Mouse (Mus musculus): Measurements from ENCODE around the gene Map7d2. TPM values are rescaled to one million over a fixed set of nuclear protein-coding genes. Genes with fewer than 3 reads are reported as not detected.

Gene Map7d2
- total and polyA plus RNA-seq, 3 experiments, result 0.10 TPM; not detected in 2

DNA sequence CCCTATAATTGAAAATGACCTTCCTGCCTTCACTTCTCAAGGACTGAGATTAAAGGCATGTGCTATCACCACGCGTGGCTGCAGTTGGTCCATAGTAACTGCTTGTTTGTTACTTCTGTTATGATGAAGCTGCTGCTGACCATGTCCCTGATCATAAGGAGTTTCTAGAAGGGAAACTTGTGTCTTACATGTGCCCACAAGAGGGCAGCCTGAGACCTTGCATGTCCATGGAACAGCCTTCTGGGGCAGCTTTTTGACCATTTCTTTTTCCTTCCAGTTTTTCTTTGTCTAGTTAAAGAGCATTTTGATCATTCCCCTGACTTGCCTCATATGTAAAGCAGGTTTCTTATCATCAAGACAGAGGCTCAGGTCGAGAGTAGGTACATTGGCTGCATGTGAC is 27.8 kb downstream of the Map7d2 start:
- no peaks in the 10 kb centered on the region for H3K36me3 ChIP-seq (ENCODE audit: control insufficient read depth in 1 of 2, insufficient read depth in 2 of 2, low read length in 2 of 2)
- no peaks in the 10 kb centered on the region for H3K9me3 ChIP-seq (replicated peaks; ENCODE audit: insufficient read depth, low read length)
- H3K9ac ChIP-seq (ENCODE audit: control insufficient read depth, low read depth, low read length, poor library complexity, severe bottlenecking), result no peak overlapping the region
- H3K27me3 ChIP-seq (ENCODE audit: control insufficient read depth in 1 of 2, insufficient read depth in 2 of 2, low read length in 2 of 2), result no peaks in the 10 kb centered on the region
- DNase-seq (ENCODE audit: low read depth, low spot score), result peak; percentile 74
- no peak overlapping the region for H3K4me3 ChIP-seq (ENCODE audit: control insufficient read depth in 1 of 2, insufficient read depth in 1 of 2, low read depth in 2 of 2, low read length in 2 of 2)
- peak; percentile 96 for TF ChIP-seq RAD21 (IDR thresholded peaks at IDR 0.05; ENCODE audit: low read depth, low read length)
- no peak for TF ChIP-seq ELF1 (IDR thresholded peaks at IDR 0.05; ENCODE audit: low read depth, low read length)
- TF ChIP-seq ZC3H11A (IDR thresholded peaks at IDR 0.05; ENCODE audit: low read depth, low read length), result peak; percentile 87
- TF ChIP-seq SMC3 (IDR thresholded peaks at IDR 0.05; ENCODE audit: low read depth, low read length), result peak; percentile 92
- 0 out of 2 replicates have a peak, but pooled peaks have one; percentile 29 for TF ChIP-seq SIN3A (IDR thresholded peaks at IDR 0.05; ENCODE audit: low read length)
- TF ChIP-seq CTCF (IDR thresholded peaks at IDR 0.05 in 2 of 3, conservative IDR thresholded peaks at IDR 0.05 in 1 of 3; ENCODE audit: control insufficient read depth in 1 of 3, insufficient read depth in 1 of 3, low read depth in 2 of 3, low read length in 3 of 3, poor library complexity in 1 of 3, severe bottlenecking in 1 of 3), result peak; percentile 54 to 91 (median 78)
- no peak for TF ChIP-seq ZNF384 (IDR thresholded peaks at IDR 0.05; ENCODE audit: low read depth, low read length)
- H3K4me1 ChIP-seq (ENCODE audit: control insufficient read depth in 1 of 2, insufficient read depth in 2 of 2, low read length in 2 of 2), result peaks cover 0 to 3% of the 10 kb centered on the region in 2 experiments; a peak in 1 of 4 replicates
- H3K79me2 ChIP-seq (ENCODE audit: control insufficient read depth, insufficient read depth, low read length, poor library complexity), result no peaks in the 10 kb centered on the region
- no peak overlapping the region for H3K27ac ChIP-seq (ENCODE audit: control insufficient read depth, low read depth, low read length)

DNA sequence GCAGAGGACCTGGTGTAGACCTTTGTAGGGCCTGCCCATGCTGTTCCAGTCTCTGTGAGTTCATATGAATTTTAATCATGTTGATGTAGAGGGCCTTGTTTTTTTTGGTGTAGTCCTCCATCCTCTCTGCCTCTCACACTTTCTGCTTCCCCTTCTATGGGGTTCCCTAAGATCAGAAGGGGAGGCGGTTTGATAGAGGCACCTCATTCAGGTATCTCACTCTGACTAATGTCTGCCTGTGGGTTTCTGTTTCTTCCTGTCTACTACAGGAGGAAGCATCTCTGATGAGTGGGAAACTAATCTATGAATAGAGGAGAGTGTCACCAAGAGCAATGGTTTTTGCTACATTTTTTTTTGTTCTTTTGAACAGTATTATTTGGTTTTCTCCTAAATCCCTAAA is 32.8 kb downstream of the Map7d2 start:
- Histone ChIP-seq H3K27ac (ENCODE audit: control insufficient read depth, low read depth, low read length) (no peak overlapping the region), H3K9ac (ENCODE audit: control insufficient read depth, low read depth, low read length, poor library complexity, severe bottlenecking) (no peak overlapping the region), H3K4me1 (ENCODE audit: control insufficient read depth in 1 of 2, insufficient read depth in 2 of 2, low read length in 2 of 2) (peaks cover 0 to 3% of the 10 kb centered on the region in 2 experiments; a peak in 1 of 4 replicates), H3K9me3 (replicated peaks; ENCODE audit: insufficient read depth, low read length) (no peaks in the 10 kb centered on the region), H3K27me3 (ENCODE audit: control insufficient read depth in 1 of 2, insufficient read depth in 2 of 2, low read length in 2 of 2) (no peaks in the 10 kb centered on the region), H3K36me3 (ENCODE audit: control insufficient read depth in 1 of 2, insufficient read depth in 2 of 2, low read length in 2 of 2) (no peaks in the 10 kb centered on the region), H3K4me3 (ENCODE audit: control insufficient read depth in 1 of 2, insufficient read depth in 1 of 2, low read depth in 2 of 2, low read length in 2 of 2) (no peak overlapping the region), H3K79me2 (ENCODE audit: control insufficient read depth, insufficient read depth, low read length, poor library complexity) (no peaks in the 10 kb centered on the region)
- no peak for TF ChIP-seq NELFE (IDR thresholded peaks at IDR 0.05; ENCODE audit: low read depth, low read length)
- no peak for TF ChIP-seq CHD2 (IDR thresholded peaks at IDR 0.05; ENCODE audit: low read length)
- TF ChIP-seq MAFK (IDR thresholded peaks at IDR 0.05; ENCODE audit: borderline replicate concordance, low read depth, low read length), result no peak
- no peak for TF ChIP-seq CHD1 (IDR thresholded peaks at IDR 0.05; ENCODE audit: low read depth, low read length)
- TF ChIP-seq POLR2AphosphoS2 (IDR thresholded peaks at IDR 0.05; ENCODE audit: low read length), result no peak
- no peak for TF ChIP-seq ZMIZ1 (IDR thresholded peaks at IDR 0.05; ENCODE audit: low read depth, low read length)
- TF ChIP-seq USF2 (IDR thresholded peaks at IDR 0.05; ENCODE audit: borderline replicate concordance in 1 of 2, insufficient read depth in 1 of 2, low read depth in 1 of 2, low read length in 2 of 2), result no peak
- no peak for TF ChIP-seq USF1 (IDR thresholded peaks at IDR 0.05; ENCODE audit: low read depth, low read length)
- TF ChIP-seq E2F4 (IDR thresholded peaks at IDR 0.05; ENCODE audit: borderline replicate concordance, low read depth, low read length), result no peak
- TF ChIP-seq RAD21 (IDR thresholded peaks at IDR 0.05; ENCODE audit: low read depth, low read length), result no peak
- peak; percentile 23 for DNase-seq (ENCODE audit: low read depth, low spot score)

Data from MEL (cell line).